Mouse (Mus musculus) heart, embryonic 10.5 days (tissue): ENCODE results near the gene Dolpp1. TPM values are rescaled to one million over a fixed set of nuclear protein-coding genes. Genes with fewer than 3 reads are reported as not detected.

ENCODE experiments used
- DNase-seq: peaks from one replicate; pipeline ENCODE4 v3.0.0-alpha.2; 2017; ENCODE audit warnings: low spot score
- H3K27ac ChIP-seq: fragments of 300-500 bp; sonication (generic); 2 replicates; pipeline ENCODE4 v1.5.1; 2016; ENCODE audit warnings: mild to moderate bottlenecking
- H3K27me3 ChIP-seq: fragments of 300-500 bp; sonication (generic); 2 replicates; pipeline ENCODE4 v1.6.1; 2016; ENCODE audit warnings: mild to moderate bottlenecking; ENCODE audit not compliant: poor library complexity, insufficient read depth, severe bottlenecking
- H3K36me3 ChIP-seq: fragments of 300-500 bp; sonication (generic); 2 replicates; pipeline ENCODE4 v1.6.1; 2016; ENCODE audit warnings: mild to moderate bottlenecking, moderate library complexity
- H3K4me1 ChIP-seq: fragments of 300-500 bp; sonication (generic); 2 replicates; pipeline ENCODE4 v1.6.1; 2016; ENCODE audit warnings: mild to moderate bottlenecking
- H3K4me3 ChIP-seq: fragments of 300-500 bp; sonication (generic); 2 replicates; pipeline ENCODE4 v1.5.1; 2016; ENCODE audit warnings: mild to moderate bottlenecking, moderate library complexity
- H3K9me3 ChIP-seq: fragments of 300-500 bp; sonication (generic); 2 replicates; pipeline ENCODE4 v1.6.1; 2016; ENCODE audit warnings: mild to moderate bottlenecking, moderate library complexity
- WGBS: fragments of 180-500 bp; shearing (Covaris S2); methylation state at CpG from one replicate; pipeline ENCODE4 v1.1.7; 2016; 5-methylcytosine and 5-hydroxymethylcytosine counted together
- polyA plus RNA-seq: library from polyadenylated mRNA; unstranded; fragments of >200 nt; fragmentation: Nextera tagmentation; extraction: Ambion mirVana; gene quantifications from 2 replicates; pipeline ENCODE4 v1.2.1, GENCODE M21; 2016

Dolpp1 gene
- 29.9 and 36.1 TPM in 2 replicates for polyA plus RNA-seq

- peak within 1 kb of the TSS; percentile 84 for H3K4me3 ChIP-seq
- H3K27ac ChIP-seq = peak within 1 kb of the TSS; percentile 91
- no peaks in the 10 kb centered on the region for H3K27me3 ChIP-seq
- peaks cover 21% of the 10 kb centered on the region for H3K36me3 ChIP-seq
- under 1% methylated on average over 40 of the region's 40 CpGs for WGBS
- DNase-seq = peak; percentile 100
- no peaks in the 10 kb centered on the region for H3K9me3 ChIP-seq
- H3K4me1 ChIP-seq = peaks cover 29% of the 10 kb centered on the region
Observed at GRCm38 (mm10) chr2:30392114-30392576, at the start of gene Dolpp1. TSS of gene Dolpp1 (plus strand) at chr2:30392254.

GRCm38 (mm10) chr2:30342544-30342943 lies 49.5 kb upstream of the Dolpp1 start:
- no peak for DNase-seq
- Histone ChIP-seq H3K9me3 (no peaks in the 10 kb centered on the region), H3K4me1 (0 out of 2 replicates have a peak, but pooled peaks cover 4% of the 10 kb centered on the region), H3K36me3 (peaks cover 99% of the 10 kb centered on the region), H3K27ac (no peak overlapping the region), H3K27me3 (no peaks in the 10 kb centered on the region), H3K4me3 (no peak overlapping the region)
- 92% methylated on average over 7 of the region's 7 CpGs for WGBS

GRCm38 (mm10) chr2:30343601-30344137 lies 48.4 kb upstream of the Dolpp1 start:
- peaks cover 100% of the 10 kb centered on the region for H3K36me3 ChIP-seq
- no peak overlapping the region for H3K27ac ChIP-seq
- no peak overlapping the region for H3K4me3 ChIP-seq
- WGBS = 80% methylated on average over 14 of the region's 14 CpGs
- no peaks in the 10 kb centered on the region for H3K9me3 ChIP-seq
- H3K27me3 ChIP-seq = no peaks in the 10 kb centered on the region
- DNase-seq = no peak
- 0 out of 2 replicates have a peak, but pooled peaks cover 4% of the 10 kb centered on the region for H3K4me1 ChIP-seq

GRCm38 (mm10) chr2:30345971-30346676 lies 45.9 kb upstream of the Dolpp1 start:
- WGBS = 91% methylated on average over 7 of the region's 7 CpGs
- H3K27ac ChIP-seq = no peak overlapping the region
- DNase-seq = no peak
- H3K9me3 ChIP-seq = no peaks in the 10 kb centered on the region
- H3K4me1 ChIP-seq = 0 out of 2 replicates have a peak, but pooled peaks cover 7% of the 10 kb centered on the region
- peaks cover 96% of the 10 kb centered on the region for H3K36me3 ChIP-seq
- H3K27me3 ChIP-seq = no peaks in the 10 kb centered on the region
- H3K4me3 ChIP-seq = no peak overlapping the region

GRCm38 (mm10) chr2:30349196-30349595 lies 42.9 kb upstream of the Dolpp1 start:
- Histone ChIP-seq H3K27me3 (no peaks in the 10 kb centered on the region), H3K36me3 (peaks cover 87% of the 10 kb centered on the region), H3K4me3 (no peak overlapping the region), H3K4me1 (0 out of 2 replicates have a peak, but pooled peaks cover 9% of the 10 kb centered on the region), H3K9me3 (no peaks in the 10 kb centered on the region), H3K27ac (no peak overlapping the region)
- no peak for DNase-seq
- WGBS = 89% methylated on average over 6 of the region's 6 CpGs

- no peak for DNase-seq
- Histone ChIP-seq H3K9me3 (no peaks in the 10 kb centered on the region), H3K36me3 (peaks cover 79% of the 10 kb centered on the region), H3K27me3 (no peaks in the 10 kb centered on the region), H3K4me1 (peaks cover 20% of the 10 kb centered on the region), H3K4me3 (no peak overlapping the region), H3K27ac (no peak overlapping the region)
- WGBS = 55% methylated on average over 2 of the region's 2 CpGs
Observed at GRCm38 (mm10) chr2:30351149-30351548, 40.9 kb upstream of the Dolpp1 start.

GRCm38 (mm10) chr2:30355861-30356260 lies 36.2 kb upstream of the Dolpp1 start:
- peak overlapping the region; percentile 91 for H3K27ac ChIP-seq
- H3K36me3 ChIP-seq = peaks cover 33% of the 10 kb centered on the region
- H3K9me3 ChIP-seq = no peaks in the 10 kb centered on the region
- no peak for DNase-seq
- 69% methylated on average over 4 of the region's 4 CpGs for WGBS
- H3K4me1 ChIP-seq = peaks cover 46% of the 10 kb centered on the region
- H3K4me3 ChIP-seq = no peak overlapping the region
- no peaks in the 10 kb centered on the region for H3K27me3 ChIP-seq

GRCm38 (mm10) chr2:30356266-30356665 lies 35.8 kb upstream of the Dolpp1 start:
- Histone ChIP-seq H3K27ac (peak overlapping the region; percentile 91; the same call in 1 of the 2 replicates), H3K9me3 (no peaks in the 10 kb centered on the region), H3K4me1 (peaks cover 43% of the 10 kb centered on the region), H3K27me3 (no peaks in the 10 kb centered on the region), H3K36me3 (peaks cover 33% of the 10 kb centered on the region), H3K4me3 (no peak overlapping the region)
- no peak for DNase-seq
- WGBS = 45% methylated on average over 4 of the region's 4 CpGs

GRCm38 (mm10) chr2:30356906-30357305 lies 35.1 kb upstream of the Dolpp1 start:
- H3K36me3 ChIP-seq = peaks cover 33% of the 10 kb centered on the region
- H3K4me3 ChIP-seq = peak overlapping the region; percentile 86; the same call in 1 of the 2 replicates
- no peak for DNase-seq
- no peaks in the 10 kb centered on the region for H3K9me3 ChIP-seq
- 65% methylated on average over 9 of the region's 9 CpGs for WGBS
- no peaks in the 10 kb centered on the region for H3K27me3 ChIP-seq
- H3K27ac ChIP-seq = peak overlapping the region; percentile 91
- H3K4me1 ChIP-seq = peaks cover 42% of the 10 kb centered on the region

- H3K36me3 ChIP-seq = peaks cover 25% of the 10 kb centered on the region
- peak overlapping the region; percentile 86 for H3K4me3 ChIP-seq
- WGBS = 43% methylated on average over 8 of the region's 8 CpGs
- no peaks in the 10 kb centered on the region for H3K9me3 ChIP-seq
- no peaks in the 10 kb centered on the region for H3K27me3 ChIP-seq
- H3K4me1 ChIP-seq = peaks cover 42% of the 10 kb centered on the region
- peak overlapping the region; percentile 91 for H3K27ac ChIP-seq
- DNase-seq = peak; percentile 81
Observed at GRCm38 (mm10) chr2:30357552-30358510, 34.2 kb upstream of the Dolpp1 start.

GRCm38 (mm10) chr2:30358533-30359531 lies 33.2 kb upstream of the Dolpp1 start, which contains the start of gene Sh3glb2:
TSS of gene Sh3glb2 (minus strand) at chr2:30359337.
- 2% methylated on average over 72 of the region's 73 CpGs for WGBS
- H3K36me3 ChIP-seq = peaks cover 15% of the 10 kb centered on the region
- peaks cover 42% of the 10 kb centered on the region for H3K4me1 ChIP-seq
- no peaks in the 10 kb centered on the region for H3K27me3 ChIP-seq
- H3K27ac ChIP-seq = peak within 1 kb of the TSS; percentile 91
- DNase-seq = peak; percentile 91
- H3K4me3 ChIP-seq = peak within 1 kb of the TSS; percentile 86
- H3K9me3 ChIP-seq = no peaks in the 10 kb centered on the region
